Mouse (Mus musculus): ENCODE measurements around the gene Lsm10. TPM values are rescaled to one million over a fixed set of nuclear protein-coding genes. Genes with fewer than 3 reads are reported as not detected.

Gene Lsm10
- polyA plus RNA-seq, 1 experiment from 2014 or later = 36.3 TPM

- Histone ChIP-seq H3K9me3 (replicated peaks) (no peaks in the 10 kb centered on the region), H3K36me3 (no peaks in the 10 kb centered on the region), H3K4me3 (peak overlapping the region; percentile 7; the same call in 1 of the 2 replicates), H3K9ac (peak overlapping the region; percentile 53), H3K4me2 (peak overlapping the region; percentile 38), H3K27me3 (replicated peaks) (no peaks in the 10 kb centered on the region), H3K4me1 (replicated peaks) (peaks cover 85% of the 10 kb centered on the region), H3K27ac (ENCODE audit: poor library complexity, severe bottlenecking) (peak overlapping the region; percentile 94)
- WGBS = 2% methylated on average over 12 of the region's 12 CpGs
- ATAC-seq (ENCODE audit: insufficient number of reproducible peaks, low FRiP score) = peak; percentile 78
Observed at GRCm38 (mm10) chr4:126110374-126111152, 14.1 kb downstream of the Lsm10 start.

DNA sequence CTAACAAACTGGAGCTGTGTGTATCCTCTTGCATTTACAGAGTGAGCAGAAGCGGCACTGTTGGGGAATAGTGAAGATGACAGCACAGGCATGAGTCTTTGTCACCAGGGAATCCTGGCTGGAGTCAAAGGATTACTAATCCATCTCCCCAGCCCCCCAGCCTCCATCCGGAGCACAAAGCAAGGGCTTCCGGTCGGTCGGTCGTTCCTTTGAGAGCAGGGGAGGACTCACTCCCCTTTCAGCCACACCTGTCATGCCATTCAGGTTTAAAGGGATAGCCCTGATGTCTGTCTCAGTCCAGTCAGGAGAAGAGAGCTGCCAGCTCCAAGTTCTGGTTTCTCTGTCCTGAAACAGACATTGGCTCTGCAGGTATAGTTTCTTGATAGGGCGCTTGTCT, 14.7 kb downstream of the Lsm10 start:
- H3K9me3 ChIP-seq (replicated peaks) = no peaks in the 10 kb centered on the region
- H3K27me3 ChIP-seq (replicated peaks) = no peaks in the 10 kb centered on the region
- peak overlapping the region; percentile 94 for H3K27ac ChIP-seq (ENCODE audit: poor library complexity, severe bottlenecking)
- peak overlapping the region; percentile 7; the same call in 1 of the 2 replicates for H3K4me3 ChIP-seq
- H3K4me2 ChIP-seq = peak overlapping the region; percentile 38
- peak; percentile 7; the same call in 1 of the 2 replicates for ATAC-seq (ENCODE audit: insufficient number of reproducible peaks, low FRiP score)
- peak overlapping the region; percentile 51 for H3K9ac ChIP-seq
- peaks cover 85% of the 10 kb centered on the region for H3K4me1 ChIP-seq (replicated peaks)
- WGBS = 19% methylated on average over 7 of the region's 7 CpGs
- H3K36me3 ChIP-seq = no peaks in the 10 kb centered on the region

DNA sequence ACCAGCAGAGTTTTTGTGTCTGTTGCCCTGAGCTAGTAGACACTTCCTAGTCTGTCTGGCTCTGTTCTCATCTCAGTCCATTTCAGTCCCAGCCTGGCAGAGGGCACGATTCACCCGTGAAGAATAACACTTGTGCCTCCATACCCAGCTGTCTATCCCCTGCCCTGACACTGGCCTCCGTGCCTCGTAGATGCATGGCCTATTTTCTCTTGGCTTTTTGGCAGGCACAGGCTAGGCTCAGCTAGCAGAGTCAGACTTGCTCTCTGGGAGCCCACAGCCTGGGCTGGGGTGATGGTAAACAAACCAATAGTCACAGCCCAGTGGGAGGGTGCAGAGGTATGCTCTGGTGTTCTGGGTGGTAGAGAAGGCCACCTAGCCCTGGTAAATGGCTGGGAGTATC, 16.8 kb downstream of the Lsm10 start:
- Histone ChIP-seq H3K9ac (no peak overlapping the region), H3K9me3 (replicated peaks) (no peaks in the 10 kb centered on the region), H3K27ac (ENCODE audit: poor library complexity, severe bottlenecking) (no peak overlapping the region), H3K4me1 (replicated peaks) (peaks cover 68% of the 10 kb centered on the region), H3K4me2 (no peak overlapping the region), H3K36me3 (peaks cover 6% of the 10 kb centered on the region; the same call in 1 of the 2 replicates), H3K4me3 (no peak overlapping the region), H3K27me3 (replicated peaks) (no peaks in the 10 kb centered on the region)
- no peak for ATAC-seq (ENCODE audit: insufficient number of reproducible peaks, low FRiP score)
- WGBS = 82% methylated on average over 4 of the region's 4 CpGs

DNA sequence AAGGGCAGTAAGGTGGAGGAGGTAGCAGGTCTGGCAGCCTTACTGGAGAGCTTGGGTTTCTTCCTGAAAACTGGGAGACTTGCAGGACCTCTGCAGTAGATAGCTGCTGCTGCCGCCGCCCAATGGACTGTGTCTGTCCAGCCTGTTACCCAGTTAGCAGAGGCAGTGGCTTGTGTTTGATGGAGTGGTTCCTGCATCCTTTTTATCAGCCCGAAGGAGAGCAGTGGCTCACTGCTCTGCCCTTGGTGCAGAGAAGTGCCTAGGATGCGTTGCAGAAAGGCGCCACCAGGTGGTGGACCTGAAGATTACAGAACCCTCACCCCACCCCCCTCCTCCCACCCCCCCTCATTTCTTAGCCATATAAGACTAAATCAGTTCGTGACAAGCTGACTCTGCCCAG, 17.5 kb downstream of the Lsm10 start:
- Histone ChIP-seq H3K4me3 (no peak overlapping the region), H3K36me3 (peaks cover 10% of the 10 kb centered on the region), H3K9ac (no peak overlapping the region), H3K4me1 (replicated peaks) (peaks cover 61% of the 10 kb centered on the region), H3K27me3 (replicated peaks) (no peaks in the 10 kb centered on the region), H3K4me2 (no peak overlapping the region), H3K27ac (ENCODE audit: poor library complexity, severe bottlenecking) (no peak overlapping the region), H3K9me3 (replicated peaks) (no peaks in the 10 kb centered on the region)
- no peak for ATAC-seq (ENCODE audit: insufficient number of reproducible peaks, low FRiP score)
- 12% methylated on average over 6 of the region's 6 CpGs for WGBS

DNA sequence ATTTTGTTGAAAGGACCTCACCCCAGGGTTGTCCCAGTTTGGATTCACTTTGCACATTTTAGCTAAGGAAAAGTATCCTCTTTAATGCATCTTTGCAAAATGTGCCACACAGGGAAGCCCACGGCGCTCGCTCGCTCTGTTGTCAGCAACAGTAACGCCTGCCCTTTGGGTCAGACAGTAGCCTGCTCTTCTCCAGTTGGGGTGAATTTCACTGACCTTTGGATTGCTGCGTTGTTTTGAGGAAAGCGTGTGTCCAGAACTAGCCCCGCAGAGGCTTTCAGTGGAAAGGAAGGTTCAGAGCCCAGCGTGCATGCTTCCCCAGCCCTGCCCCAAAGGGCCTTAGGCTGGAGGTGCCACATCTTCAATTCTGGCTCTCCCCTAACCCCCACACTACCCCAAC, 19.0 kb downstream of the Lsm10 start:
- 87% methylated on average over 9 of the region's 9 CpGs for WGBS
- no peaks in the 10 kb centered on the region for H3K27me3 ChIP-seq (replicated peaks)

GRCm38 (mm10) chr4:126115871-126116521, 19.6 kb downstream of the Lsm10 start:
- H3K27me3 ChIP-seq (replicated peaks) = no peaks in the 10 kb centered on the region
- no peak overlapping the region for H3K9ac ChIP-seq
- H3K4me3 ChIP-seq = no peak overlapping the region
- no peaks in the 10 kb centered on the region for H3K9me3 ChIP-seq (replicated peaks)
- no peak overlapping the region for H3K27ac ChIP-seq (ENCODE audit: poor library complexity, severe bottlenecking)
- WGBS = 71% methylated on average over 6 of the region's 6 CpGs
- no peak overlapping the region for H3K4me2 ChIP-seq
- peaks cover 41% of the 10 kb centered on the region for H3K4me1 ChIP-seq (replicated peaks)
- peaks cover 16% of the 10 kb centered on the region for H3K36me3 ChIP-seq
- ATAC-seq (ENCODE audit: insufficient number of reproducible peaks, low FRiP score) = no peak

More for the DNA sequence above, 19.0 kb downstream of the Lsm10 start:
- H3K36me3 ChIP-seq = peaks cover 13% of the 10 kb centered on the region
- no peaks in the 10 kb centered on the region for H3K9me3 ChIP-seq (replicated peaks)
- H3K4me2 ChIP-seq = no peak overlapping the region
- no peak overlapping the region for H3K9ac ChIP-seq
- no peak overlapping the region for H3K4me3 ChIP-seq
- peaks cover 47% of the 10 kb centered on the region for H3K4me1 ChIP-seq (replicated peaks)
- ATAC-seq (ENCODE audit: insufficient number of reproducible peaks, low FRiP score) = no peak
- no peak overlapping the region for H3K27ac ChIP-seq (ENCODE audit: poor library complexity, severe bottlenecking)

DNA sequence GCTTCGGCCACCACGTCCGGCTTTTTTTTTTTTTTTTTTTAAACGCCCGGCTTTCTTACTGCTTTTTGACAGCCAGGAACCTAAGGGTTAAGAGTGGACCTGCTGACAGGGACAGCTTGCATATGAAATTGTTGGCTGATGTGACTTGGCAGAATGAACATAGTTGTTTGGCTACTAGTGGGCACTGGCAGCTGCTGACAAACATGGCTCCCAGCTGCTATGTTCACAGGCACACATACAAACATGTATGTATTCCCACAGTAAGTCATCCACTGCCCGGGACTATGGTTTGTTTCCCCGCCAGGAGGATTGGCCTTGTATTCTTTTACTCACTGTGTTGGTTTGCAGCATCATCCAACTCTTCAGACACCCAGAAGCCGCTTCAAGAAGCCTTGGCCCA, 20.7 kb downstream of the Lsm10 start:
- Histone ChIP-seq H3K9me3 (replicated peaks) (0 out of 2 replicates have a peak, but pooled peaks cover 6% of the 10 kb centered on the region), H3K27ac (ENCODE audit: poor library complexity, severe bottlenecking) (no peak overlapping the region), H3K36me3 (peaks cover 25% of the 10 kb centered on the region), H3K9ac (no peak overlapping the region), H3K4me2 (no peak overlapping the region), H3K4me1 (replicated peaks) (peaks cover 30% of the 10 kb centered on the region), H3K4me3 (no peak overlapping the region), H3K27me3 (replicated peaks) (no peaks in the 10 kb centered on the region)
- WGBS = 80% methylated on average over 8 of the region's 8 CpGs
- no peak for ATAC-seq (ENCODE audit: insufficient number of reproducible peaks, low FRiP score)

DNA sequence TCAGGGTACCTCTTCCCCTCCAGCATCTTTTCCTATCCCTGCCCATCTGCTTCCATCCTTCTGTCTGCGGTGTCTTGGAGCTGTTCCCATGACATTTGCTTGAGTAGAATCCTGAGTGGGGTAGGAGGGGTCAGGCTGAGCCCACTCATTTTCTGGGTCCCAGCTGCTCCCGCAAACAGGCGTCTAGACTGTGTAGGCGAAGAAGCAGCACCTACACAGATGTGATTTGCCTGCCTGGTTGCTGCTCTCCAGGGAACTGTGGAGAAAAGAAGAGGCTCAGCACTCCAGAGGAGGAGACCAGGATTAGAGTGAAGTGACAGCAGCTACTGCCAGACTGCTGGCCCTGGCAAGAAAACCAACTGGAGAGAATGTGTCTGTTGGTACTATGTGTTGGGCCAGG, 22.2 kb downstream of the Lsm10 start:
- no peak for ATAC-seq (ENCODE audit: insufficient number of reproducible peaks, low FRiP score)
- no peaks in the 10 kb centered on the region for H3K27me3 ChIP-seq (replicated peaks)
- H3K27ac ChIP-seq (ENCODE audit: poor library complexity, severe bottlenecking) = no peak overlapping the region
- 94% methylated on average over 4 of the region's 4 CpGs for WGBS
- no peak overlapping the region for H3K4me3 ChIP-seq
- H3K9me3 ChIP-seq (replicated peaks) = 0 out of 2 replicates have a peak, but pooled peaks cover 6% of the 10 kb centered on the region
- H3K36me3 ChIP-seq = peaks cover 33% of the 10 kb centered on the region
- H3K4me1 ChIP-seq (replicated peaks) = peaks cover 25% of the 10 kb centered on the region
- no peak overlapping the region for H3K4me2 ChIP-seq
- no peak overlapping the region for H3K9ac ChIP-seq

- no peak overlapping the region for H3K27ac ChIP-seq (ENCODE audit: poor library complexity, severe bottlenecking)
- no peak for ATAC-seq (ENCODE audit: insufficient number of reproducible peaks, low FRiP score)
- no peaks in the 10 kb centered on the region for H3K27me3 ChIP-seq (replicated peaks)
Observed at GRCm38 (mm10) chr4:126119051-126119450, 22.6 kb downstream of the Lsm10 start.

DNA sequence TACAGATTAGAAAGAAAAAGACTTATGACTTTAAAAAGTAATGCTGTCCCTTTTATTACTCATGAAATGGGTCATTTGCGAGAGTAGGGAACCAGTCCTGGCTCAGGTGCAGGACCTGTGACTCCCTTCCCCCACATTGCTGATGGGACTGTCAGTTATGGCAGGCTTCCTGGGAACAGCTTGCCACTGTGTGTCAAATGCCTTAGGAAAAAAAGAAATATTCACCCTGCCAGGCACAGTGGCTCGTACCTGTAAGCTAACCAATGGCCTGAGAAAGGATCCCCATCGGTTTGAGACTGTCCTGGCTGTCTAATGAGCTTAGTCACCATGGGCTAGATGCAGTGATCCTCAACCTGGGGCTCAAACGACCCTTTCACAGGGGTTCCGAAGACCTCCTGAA, 23.6 kb downstream of the Lsm10 start:
- Histone ChIP-seq H3K9ac (no peak overlapping the region), H3K9me3 (replicated peaks) (0 out of 2 replicates have a peak, but pooled peaks cover 6% of the 10 kb centered on the region), H3K4me1 (replicated peaks) (peaks cover 19% of the 10 kb centered on the region), H3K4me3 (no peak overlapping the region), H3K4me2 (no peak overlapping the region), H3K27ac (ENCODE audit: poor library complexity, severe bottlenecking) (no peak overlapping the region), H3K27me3 (replicated peaks) (no peaks in the 10 kb centered on the region), H3K36me3 (peaks cover 46% of the 10 kb centered on the region)
- 87% methylated on average over 5 of the region's 5 CpGs for WGBS
- ATAC-seq (ENCODE audit: insufficient number of reproducible peaks, low FRiP score) = no peak

More at GRCm38 (mm10) chr4:126119051-126119450, 22.6 kb downstream of the Lsm10 start:
- H3K9ac ChIP-seq = no peak overlapping the region
- no peak overlapping the region for H3K4me2 ChIP-seq
- H3K4me3 ChIP-seq = no peak overlapping the region
- peaks cover 36% of the 10 kb centered on the region for H3K36me3 ChIP-seq
- H3K9me3 ChIP-seq (replicated peaks) = 0 out of 2 replicates have a peak, but pooled peaks cover 6% of the 10 kb centered on the region
- H3K4me1 ChIP-seq (replicated peaks) = peaks cover 23% of the 10 kb centered on the region
- 84% methylated on average over 1 of the region's 1 CpGs for WGBS

DNA sequence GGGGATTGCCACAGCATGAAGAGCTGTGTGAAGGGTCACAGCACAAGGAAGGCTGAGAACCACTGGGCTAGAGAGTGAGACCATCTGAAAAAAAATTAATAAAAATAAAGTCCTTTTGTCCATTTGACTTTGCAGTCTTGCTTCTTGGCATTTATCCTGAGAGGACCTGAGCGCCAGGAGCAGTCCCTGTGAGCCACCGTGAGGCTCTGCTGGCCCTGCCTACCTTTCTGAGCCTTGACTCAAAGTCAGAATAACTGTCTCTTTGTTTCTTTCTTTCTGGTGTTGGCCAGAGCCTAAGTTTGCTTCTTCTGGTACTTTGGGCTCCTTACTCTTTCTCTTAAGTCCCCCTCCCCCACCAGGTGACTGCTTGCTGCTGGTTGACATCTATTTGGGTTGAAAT, 24.1 kb downstream of the Lsm10 start:
- H3K4me1 ChIP-seq (replicated peaks) = peaks cover 14% of the 10 kb centered on the region
- H3K9ac ChIP-seq = no peak overlapping the region
- 98% methylated on average over 2 of the region's 2 CpGs for WGBS
- ATAC-seq (ENCODE audit: insufficient number of reproducible peaks, low FRiP score) = no peak
- H3K36me3 ChIP-seq = peaks cover 51% of the 10 kb centered on the region
- no peak overlapping the region for H3K27ac ChIP-seq (ENCODE audit: poor library complexity, severe bottlenecking)
- no peak overlapping the region for H3K4me3 ChIP-seq
- 0 out of 2 replicates have a peak, but pooled peaks cover 6% of the 10 kb centered on the region for H3K9me3 ChIP-seq (replicated peaks)
- no peak overlapping the region for H3K4me2 ChIP-seq
- H3K27me3 ChIP-seq (replicated peaks) = no peaks in the 10 kb centered on the region
